Mouse (Mus musculus) cortical plate, adult 2 months (tissue): ENCODE measurements at regions not wholly inside any gene's neighbourhood (a gene's known extent, or its start where the extent isn't known, plus 50 kb on each side); places are given as distances from the start of the nearest gene placed in this dataset.

Source experiments
- CTCF ChIP-seq: fragments of 200-500 bp; IDR thresholded peaks from 2 replicates; pipeline ENCODE4 v1.5.1; 2011; ENCODE audit warnings: mild to moderate bottlenecking, control low read depth, low read length; ENCODE audit not compliant: insufficient read depth; ENCODE audit errors: extremely low read depth
- POLR2A ChIP-seq: fragments of 200-500 bp; IDR thresholded peaks from 2 replicates; pipeline ENCODE4 v1.6.1; 2011; ENCODE audit warnings: mild to moderate bottlenecking, low read length, control low read depth; ENCODE audit not compliant: insufficient read depth; ENCODE audit errors: extremely low read depth

DNA sequence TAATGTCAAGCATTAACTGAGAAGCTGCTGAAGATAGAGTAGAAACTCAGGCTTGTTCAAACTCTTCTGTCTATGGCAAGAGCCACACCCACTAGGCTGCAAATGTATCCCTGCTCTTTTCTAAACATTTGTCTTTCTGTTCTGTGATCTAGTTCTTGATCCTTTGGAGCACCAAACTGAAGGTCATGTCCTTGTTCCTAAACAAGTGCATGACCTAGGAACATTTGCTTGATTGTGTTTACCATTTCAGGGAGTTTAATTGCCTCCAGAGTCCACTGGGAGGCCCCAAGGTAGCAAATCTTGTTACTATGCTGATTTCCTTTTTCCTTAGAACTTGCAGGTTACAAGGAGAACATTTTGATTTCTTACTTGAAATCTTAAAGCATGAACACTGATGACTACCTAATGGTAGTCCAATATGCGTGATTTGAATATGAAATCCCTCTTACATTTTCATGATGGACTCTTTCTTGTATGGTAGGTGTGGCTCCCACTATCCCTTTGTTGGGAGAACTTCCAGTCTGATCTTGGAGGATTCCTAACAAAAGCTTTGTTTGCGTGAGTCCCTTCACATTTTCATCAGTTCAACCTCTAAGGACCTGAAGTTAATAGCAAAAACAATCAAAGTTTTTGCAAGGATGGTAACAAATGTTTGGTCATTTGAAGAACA lies 652.9 kb upstream of the 4930452B06Rik start:
- no peak for TF ChIP-seq CTCF
- no peak for TF ChIP-seq POLR2A
